Mouse (Mus musculus) lung, postnatal 0 days (tissue): ENCODE measurements around the gene Pdia4. TPM values are rescaled to one million over a fixed set of nuclear protein-coding genes. Genes with fewer than 3 reads are reported as not detected.
A peak's percentile ranks its signal among the peaks of the same experiment; 100 is the strongest.
"Not testable (repeated sequence)": the region's sequence is repeated elsewhere in the genome, so short reads cannot be mapped to it uniquely, and the experiment has no call there.

ENCODE experiments used
- ATAC-seq: fragments of 200-750 bp; cut with Nextera tagmentation; 2 replicates; pipeline ENCODE4 v1.8.0; 2017; ENCODE audit warnings: moderate library complexity
- DNase-seq: peaks from one replicate; pipeline ENCODE4 v3.0.0-alpha.2; 2016; ENCODE audit warnings: low spot score
- H3K27ac ChIP-seq: fragments of 300-500 bp; sonication (generic); 2 replicates; pipeline ENCODE4 v1.5.1; 2014; ENCODE audit warnings: antibody characterized with exemption, mild to moderate bottlenecking, low read length, mixed read lengths
- H3K27me3 ChIP-seq: fragments of 300-500 bp; sonication (generic); replicated peaks from 2 replicates; pipeline ENCODE4 v1.6.1; 2014; ENCODE audit warnings: low read length, mixed read lengths; ENCODE audit not compliant: insufficient read depth
- H3K36me3 ChIP-seq: fragments of 300-500 bp; sonication (generic); 2 replicates; pipeline ENCODE4 v1.6.1; 2014; ENCODE audit warnings: low read length, mixed read lengths; ENCODE audit not compliant: insufficient read depth
- H3K4me1 ChIP-seq: fragments of 300-500 bp; sonication (generic); 2 replicates; pipeline ENCODE4 v1.6.1; 2014; ENCODE audit warnings: antibody characterized with exemption, low read depth, low read length, mixed read lengths; ENCODE audit not compliant: insufficient read depth
- H3K4me2 ChIP-seq: fragments of 300-500 bp; sonication (generic); replicated peaks from 2 replicates; pipeline ENCODE4 v1.6.1; 2014; ENCODE audit warnings: low read depth, mild to moderate bottlenecking, low read length, moderate library complexity, mixed read lengths
- H3K4me3 ChIP-seq: fragments of 300-500 bp; sonication (generic); 2 replicates; pipeline ENCODE4 v1.5.1; 2014; ENCODE audit warnings: low read depth, low read length
- H3K9ac ChIP-seq: fragments of 300-500 bp; sonication (generic); replicated peaks from 2 replicates; pipeline ENCODE4 v1.6.1; 2014; ENCODE audit warnings: low read depth, mild to moderate bottlenecking
- H3K9me3 ChIP-seq: fragments of 300-500 bp; sonication (generic); 2 replicates; pipeline ENCODE4 v1.6.1; 2016; ENCODE audit warnings: low read length, mixed read lengths
- CTCF ChIP-seq: IDR thresholded peaks from 2 replicates; pipeline ENCODE4 v1.5.1; 2016; ENCODE audit warnings: antibody characterized with exemption, mild to moderate bottlenecking
- EP300 ChIP-seq: IDR thresholded peaks from 2 replicates; pipeline ENCODE4 v1.6.1; 2016; ENCODE audit warnings: antibody characterized with exemption, mild to moderate bottlenecking, control low read depth
- WGBS: fragments of 180-500 bp; shearing (Covaris S2); extraction: QIAGEN DNeasy Blood & Tissue Kit; methylation state at CpG from one replicate; pipeline ENCODE4 v1.1.7; 2014; 5-methylcytosine and 5-hydroxymethylcytosine counted together
- polyA plus RNA-seq: library from polyadenylated mRNA; unstranded; fragments of >200 nt; fragmentation: Nextera tagmentation; extraction: Ambion mirVana; gene quantifications from 2 replicates; pipeline ENCODE4 v1.2.1, GENCODE M21; 2015

The Pdia4 gene
- polyA plus RNA-seq, result 98.0 and 123 TPM in 2 replicates

DNA sequence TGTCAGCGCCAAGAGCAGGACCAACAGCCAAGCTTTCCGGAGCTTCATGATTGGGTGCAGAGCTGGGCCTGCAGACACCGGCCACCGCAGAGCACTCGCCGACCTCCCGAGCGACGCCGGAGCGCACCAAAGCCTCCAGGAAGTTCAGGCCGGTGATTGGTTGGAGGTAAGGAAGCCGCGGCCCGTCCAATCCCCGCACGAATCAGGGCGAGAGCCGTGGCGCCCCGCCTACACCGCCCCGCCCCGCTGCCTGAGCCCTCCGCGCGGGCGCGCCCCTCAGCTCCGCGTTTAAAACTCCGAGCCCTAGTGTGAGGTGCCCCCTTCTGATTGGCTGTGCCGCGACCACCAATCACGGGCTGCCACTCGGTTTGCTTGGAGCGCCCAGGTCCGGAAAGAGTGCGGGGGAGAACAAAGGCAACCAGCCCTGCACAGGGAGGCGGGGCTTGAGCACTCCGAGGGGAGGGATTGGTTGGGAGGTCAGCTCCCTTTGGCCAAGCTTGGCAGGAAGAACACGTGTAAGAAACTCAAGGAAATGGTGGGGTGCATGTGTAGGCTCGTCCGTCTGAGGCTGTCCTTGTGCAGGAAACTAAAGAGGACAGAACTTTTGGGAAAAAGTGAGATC, at the start of gene Pdia4:
Pdia4 (minus strand) TSS at position 174 of the 622 bp plus-strand sequence.
- no peaks in the 10 kb centered on the region for H3K27me3 ChIP-seq
- no peaks in the 10 kb centered on the region for H3K36me3 ChIP-seq
- WGBS, result 2% methylated on average over 39 of the region's 44 CpGs

DNA sequence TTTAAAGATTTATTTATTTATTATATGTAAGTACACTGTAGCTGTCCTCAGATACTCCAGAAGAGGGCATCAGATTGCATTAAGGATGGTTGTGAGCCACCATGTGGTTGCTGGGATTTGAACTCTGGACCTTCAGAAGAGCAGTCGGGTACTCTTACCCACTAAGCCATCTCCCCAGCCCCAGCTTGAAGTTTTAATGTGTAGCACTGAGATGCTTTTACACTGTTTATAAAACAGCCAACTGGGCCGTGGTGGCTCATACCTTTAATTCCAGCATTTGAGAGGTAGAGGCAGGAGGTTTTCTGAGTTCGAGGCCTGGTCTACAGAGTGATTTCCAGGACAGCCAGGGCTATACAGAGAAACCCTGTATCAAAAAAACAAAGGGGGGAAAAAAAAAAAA, 44.5 kb upstream of the Pdia4 start:
- not testable (repeated sequence) for H3K4me3 ChIP-seq, H3K4me2 ChIP-seq, H3K27me3 ChIP-seq, H3K27ac ChIP-seq, DNase-seq, ATAC-seq, H3K36me3 ChIP-seq, H3K4me1 ChIP-seq, H3K9ac ChIP-seq, H3K9me3 ChIP-seq
- WGBS, result 91% methylated on average over 3 of the region's 3 CpGs

More for the DNA sequence above, at the start of gene Pdia4:
- peak; percentile 100 for DNase-seq
- ATAC-seq, result peak; percentile 99
- Histone ChIP-seq H3K9ac (peak within 1 kb of the TSS; percentile 70), H3K4me3 (peak within 1 kb of the TSS; percentile 78), H3K9me3 (no peaks in the 10 kb centered on the region), H3K4me1 (peaks cover 11% of the 10 kb centered on the region; the same call in 1 of the 2 replicates), H3K4me2 (peak within 1 kb of the TSS; percentile 81), H3K27ac (peak within 1 kb of the TSS; percentile 81)
- TF ChIP-seq EP300, result no peak
- no peak for TF ChIP-seq CTCF

DNA sequence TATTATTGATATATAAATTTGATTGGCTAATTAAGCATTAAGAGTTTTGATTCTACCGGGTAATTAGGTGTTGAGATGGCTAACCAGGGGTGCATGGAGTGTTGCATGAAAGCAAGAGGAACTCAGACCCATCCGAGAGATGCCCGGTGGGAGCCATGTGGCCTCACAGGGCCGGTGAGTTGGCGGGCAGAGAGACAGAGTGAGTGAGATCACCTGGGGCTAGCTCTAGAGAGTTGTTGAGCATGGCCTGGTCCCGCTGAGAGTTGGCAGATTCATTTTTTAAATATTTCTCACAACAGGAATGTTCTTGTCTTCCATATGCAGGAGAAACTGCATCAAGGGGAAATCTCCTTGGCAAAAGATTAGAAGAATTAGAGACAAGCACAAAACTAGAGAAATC, 44.0 kb upstream of the Pdia4 start:
- no peaks in the 10 kb centered on the region for H3K27me3 ChIP-seq
- TF ChIP-seq CTCF, result no peak
- no peak overlapping the region for H3K4me2 ChIP-seq
- no peak for DNase-seq
- no peak overlapping the region for H3K9ac ChIP-seq
- ATAC-seq, result no peak
- peaks cover 10% of the 10 kb centered on the region; the same call in 1 of the 2 replicates for H3K36me3 ChIP-seq
- H3K4me1 ChIP-seq, result no peaks in the 10 kb centered on the region
- no peak overlapping the region for H3K27ac ChIP-seq
- H3K9me3 ChIP-seq, result no peaks in the 10 kb centered on the region
- 91% methylated on average over 6 of the region's 6 CpGs for WGBS
- no peak overlapping the region for H3K4me3 ChIP-seq

DNA sequence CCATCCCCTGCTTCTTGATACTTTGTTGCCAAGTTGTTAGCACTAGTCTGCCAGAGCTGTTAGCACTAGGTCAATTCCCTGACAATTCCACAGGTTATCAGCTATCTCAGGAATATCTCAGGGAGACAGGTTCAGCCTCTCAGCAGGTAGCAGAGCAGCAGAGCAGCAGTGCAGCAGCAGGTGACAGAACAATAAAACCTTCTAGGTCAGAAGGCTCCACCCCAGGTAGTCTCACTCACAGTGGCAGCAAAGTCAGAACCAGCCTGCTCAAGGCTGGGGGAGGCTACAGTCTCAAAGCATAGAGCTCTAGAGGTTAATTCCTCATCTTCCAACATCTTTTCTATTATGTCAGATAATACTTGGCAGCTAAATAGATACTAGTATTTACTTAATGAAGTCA, 32.5 kb upstream of the Pdia4 start:
- Histone ChIP-seq H3K27me3 (no peaks in the 10 kb centered on the region), H3K4me2 (no peak overlapping the region), H3K9ac (no peak overlapping the region), H3K27ac (no peak overlapping the region), H3K36me3 (no peaks in the 10 kb centered on the region), H3K4me1 (no peaks in the 10 kb centered on the region), H3K9me3 (no peaks in the 10 kb centered on the region), H3K4me3 (no peak overlapping the region)
- TF ChIP-seq CTCF, result no peak
- no peak for TF ChIP-seq EP300
- DNase-seq, result no peak
- no peak for ATAC-seq

DNA sequence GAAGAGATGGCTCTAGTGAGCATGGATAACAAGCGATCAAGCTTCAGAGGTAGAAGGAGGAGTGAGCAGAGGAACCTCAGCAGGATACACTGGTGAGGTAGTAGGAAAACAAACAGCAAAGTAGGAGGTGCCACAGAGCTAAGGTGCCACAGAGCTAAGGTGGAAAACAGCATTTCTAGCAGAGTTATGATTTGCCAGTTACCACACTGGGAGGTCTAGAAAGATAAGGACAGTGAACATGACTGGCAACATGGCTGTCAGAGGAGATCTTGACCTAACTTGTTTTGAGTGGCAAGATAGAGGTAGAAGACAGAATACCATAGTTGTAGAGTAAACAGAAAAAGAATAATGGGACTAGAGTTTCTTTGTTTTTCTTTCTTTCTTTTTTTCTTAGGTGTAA, 29.1 kb upstream of the Pdia4 start:
- Histone ChIP-seq H3K36me3 (no peaks in the 10 kb centered on the region), H3K9ac (no peak overlapping the region), H3K27ac (no peak overlapping the region), H3K4me2 (no peak overlapping the region), H3K27me3 (no peaks in the 10 kb centered on the region), H3K4me3 (no peak overlapping the region), H3K9me3 (no peaks in the 10 kb centered on the region), H3K4me1 (no peaks in the 10 kb centered on the region; the same call in 1 of the 2 replicates)
- DNase-seq (no peak), ATAC-seq (no peak)
- 96% methylated on average over 1 of the region's 1 CpGs for WGBS
- no peak for TF ChIP-seq CTCF
- TF ChIP-seq EP300, result no peak

DNA sequence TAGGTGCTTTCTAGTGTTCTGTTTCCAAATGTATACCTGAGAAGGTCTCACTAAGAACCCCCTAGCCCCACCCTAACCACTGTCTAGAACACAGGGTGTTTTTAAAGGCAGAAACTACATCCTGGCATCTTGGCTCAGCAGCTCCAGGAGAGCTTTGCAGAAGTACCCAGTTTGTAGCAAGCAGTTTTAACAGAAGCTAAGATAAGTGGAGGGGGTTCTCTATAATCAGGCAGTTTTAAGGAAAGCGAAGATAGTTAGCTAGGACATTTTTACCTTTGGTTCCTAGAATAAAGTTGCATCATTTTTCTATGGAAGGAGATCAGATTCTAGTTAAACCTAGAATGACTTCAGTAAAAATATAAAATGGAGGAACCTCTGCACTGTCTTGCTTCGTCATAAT, 28.6 kb upstream of the Pdia4 start:
- no peaks in the 10 kb centered on the region for H3K9me3 ChIP-seq
- ATAC-seq (no peak), DNase-seq (no peak)
- no peaks in the 10 kb centered on the region; the same call in 1 of the 2 replicates for H3K4me1 ChIP-seq
- no peak overlapping the region for H3K9ac ChIP-seq
- H3K4me2 ChIP-seq, result no peak overlapping the region
- no peaks in the 10 kb centered on the region for H3K27me3 ChIP-seq
- no peak overlapping the region for H3K27ac ChIP-seq
- 92% methylated on average over 2 of the region's 2 CpGs for WGBS
- H3K4me3 ChIP-seq, result no peak overlapping the region
- TF ChIP-seq EP300, result no peak
- TF ChIP-seq CTCF, result no peak
- H3K36me3 ChIP-seq, result no peaks in the 10 kb centered on the region

DNA sequence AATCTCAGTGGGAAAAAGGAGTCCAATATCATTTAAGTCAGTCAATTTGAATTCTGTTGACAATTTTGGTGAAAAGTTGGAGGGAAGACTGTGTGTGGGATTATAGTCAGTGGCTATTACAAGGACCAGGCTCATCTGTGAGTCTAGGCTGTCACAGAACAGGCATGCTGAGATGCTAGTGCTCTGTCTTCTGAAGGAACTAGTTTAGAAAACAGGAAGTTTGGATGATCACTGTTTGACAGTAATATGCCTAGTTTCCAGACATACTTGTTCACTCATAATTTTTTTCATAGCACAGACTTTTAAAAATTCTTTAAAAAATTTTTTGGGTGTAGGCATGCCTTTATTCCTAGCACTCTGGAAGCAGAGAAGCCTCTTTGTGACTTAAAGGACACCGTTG, 27.8 kb upstream of the Pdia4 start:
- DNase-seq (no peak), ATAC-seq (no peak)
- Histone ChIP-seq H3K9ac (no peak overlapping the region), H3K27ac (no peak overlapping the region), H3K27me3 (no peaks in the 10 kb centered on the region), H3K36me3 (no peaks in the 10 kb centered on the region), H3K4me2 (no peak overlapping the region), H3K4me1 (no peaks in the 10 kb centered on the region; the same call in 1 of the 2 replicates), H3K4me3 (no peak overlapping the region), H3K9me3 (no peaks in the 10 kb centered on the region)
- TF ChIP-seq CTCF (no peak), EP300 (no peak)
- WGBS, result 100% methylated on average over 1 of the region's 1 CpGs
